Mouse (Mus musculus): ENCODE data around the gene Ajm1. TPM values are rescaled to one million over a fixed set of nuclear protein-coding genes. Genes with fewer than 3 reads are reported as not detected.
A peak's percentile ranks its signal among the peaks of the same experiment; 100 is the strongest.

Gene Ajm1
- total RNA-seq (2014; rRNA removed; ENCODE audit: low replicate concordance) (not detected in 2 replicates), polyA plus RNA-seq (2015; fragmentation: Nextera tagmentation; extraction: Ambion mirVana) (not detected in 2 replicates)

DNA sequence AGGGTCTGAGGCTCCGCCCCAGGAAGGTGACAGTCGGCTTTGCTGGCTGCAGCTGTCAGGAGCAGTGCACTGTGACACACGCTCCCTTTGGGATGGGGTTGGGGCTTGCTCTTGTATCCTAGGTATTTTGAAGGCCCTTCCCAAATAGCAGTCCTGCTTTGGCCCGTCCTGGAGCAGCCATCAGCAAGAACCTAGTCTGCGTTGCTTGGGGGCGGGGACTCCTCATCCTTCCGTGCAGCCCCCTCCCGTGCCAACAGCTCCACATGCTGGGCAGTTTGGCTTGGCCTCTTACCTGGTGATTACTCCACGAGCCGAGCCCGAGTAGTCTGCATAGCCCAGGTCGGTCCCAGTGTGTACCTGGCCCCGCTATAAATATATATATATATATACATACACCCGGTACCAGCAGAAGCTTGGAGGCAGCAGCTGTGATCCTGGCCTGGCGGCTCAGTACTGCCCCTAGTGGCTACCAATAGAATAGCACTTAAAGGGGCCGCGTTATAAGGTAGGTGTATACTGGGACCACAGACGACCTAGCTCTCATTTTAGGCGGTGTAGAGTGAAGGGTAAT is at the start of gene Ajm1:
Gene Ajm1 (minus strand): TSS at position 464 of the 571 bp plus-strand sequence.
- H3K9ac ChIP-seq (replicated peaks; ENCODE audit: low read depth, low read length), result no peak within 1 kb of the TSS
- DNase-seq (ENCODE audit: low spot score) (peak; percentile 77), ATAC-seq (ENCODE audit: insufficient read depth, low read depth) (peak; percentile 75)
- TF ChIP-seq CTCF (IDR thresholded peaks at IDR 0.05; ENCODE audit: low read depth) (peak; percentile 91), EP300 (IDR thresholded peaks at IDR 0.05; ENCODE audit: low read depth) (no peak)
- H3K9me3 ChIP-seq (replicated peaks; ENCODE audit: control insufficient read depth, low read length), result no peaks in the 10 kb centered on the region
- peaks cover 24% of the 10 kb centered on the region for H3K36me3 ChIP-seq (replicated peaks; ENCODE audit: control insufficient read depth, insufficient read depth, low read length)
- peaks cover 50% of the 10 kb centered on the region for H3K27me3 ChIP-seq (ENCODE audit: control insufficient read depth, insufficient read depth, low read length)
- H3K27ac ChIP-seq (ENCODE audit: low read depth), result no peak within 1 kb of the TSS
- WGBS, result 5% methylated on average over 19 of the region's 19 CpGs
- H3K4me3 ChIP-seq (ENCODE audit: low read depth, low read length), result peak within 1 kb of the TSS; percentile 39
- peak within 1 kb of the TSS; percentile 66 for H3K4me2 ChIP-seq (ENCODE audit: low read depth, low read length)
- H3K4me1 ChIP-seq (ENCODE audit: control insufficient read depth, insufficient read depth), result peaks cover 32% of the 10 kb centered on the region; the same call in 1 of the 2 replicates

DNA sequence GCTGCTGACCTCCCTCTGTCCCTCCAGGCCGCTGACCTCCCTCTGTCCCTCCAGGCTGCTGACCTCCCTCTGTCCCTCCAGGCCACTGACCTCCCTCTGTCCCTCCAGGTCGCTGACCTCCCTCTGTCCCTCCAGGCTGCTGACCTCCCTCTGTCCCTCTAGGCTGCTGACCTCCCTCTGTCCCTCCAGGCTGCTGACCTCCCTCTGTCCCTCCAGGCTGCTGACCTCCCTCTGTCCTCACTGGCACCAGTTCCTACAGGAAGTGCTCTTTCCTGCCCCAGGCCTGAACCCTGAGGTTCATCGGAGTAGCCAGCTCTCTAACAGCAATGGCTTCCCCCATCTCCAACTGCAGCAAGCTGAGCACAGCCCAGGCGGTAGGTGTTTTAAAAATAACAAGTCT is 47.2 kb upstream of the Ajm1 start:
- 39% methylated on average over 4 of the region's 4 CpGs for WGBS

DNA sequence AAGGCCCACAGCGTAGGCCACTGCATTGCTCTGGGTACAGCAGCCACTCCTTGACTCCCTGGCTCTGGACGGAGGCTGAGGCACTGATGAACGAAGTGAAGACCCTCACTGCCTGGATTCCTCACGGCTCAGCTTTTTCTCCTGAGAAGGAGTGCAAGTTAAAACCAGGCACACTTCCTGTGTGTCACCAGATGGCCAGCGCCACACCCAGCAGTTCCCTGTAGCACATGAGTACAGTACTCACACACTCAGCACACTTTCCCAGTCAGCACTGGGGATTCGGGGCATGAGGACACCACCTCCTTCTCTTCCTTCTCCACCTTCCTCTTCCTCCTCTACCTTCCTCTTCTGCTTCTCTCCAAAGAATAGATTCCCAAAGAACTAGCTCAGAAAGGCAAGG is 46.3 kb upstream of the Ajm1 start, which contains the start of gene Fcna:
Gene Fcna (minus strand): TSS at position 220 of the 400 bp plus-strand sequence.
- Histone ChIP-seq H3K4me1 (ENCODE audit: control insufficient read depth, insufficient read depth) (no peaks in the 10 kb centered on the region), H3K27ac (ENCODE audit: low read depth) (no peak within 1 kb of the TSS), H3K36me3 (replicated peaks; ENCODE audit: control insufficient read depth, insufficient read depth, low read length) (no peaks in the 10 kb centered on the region), H3K9ac (replicated peaks; ENCODE audit: low read depth, low read length) (no peak within 1 kb of the TSS), H3K4me2 (ENCODE audit: low read depth, low read length) (no peak within 1 kb of the TSS), H3K9me3 (replicated peaks; ENCODE audit: control insufficient read depth, low read length) (no peaks in the 10 kb centered on the region), H3K27me3 (ENCODE audit: control insufficient read depth, insufficient read depth, low read length) (no peaks in the 10 kb centered on the region), H3K4me3 (ENCODE audit: low read depth, low read length) (no peak within 1 kb of the TSS)
- ATAC-seq (ENCODE audit: insufficient read depth, low read depth) (no peak), DNase-seq (ENCODE audit: low spot score) (no peak)
- no peak for TF ChIP-seq EP300 (IDR thresholded peaks at IDR 0.05; ENCODE audit: low read depth)
- TF ChIP-seq CTCF (IDR thresholded peaks at IDR 0.05; ENCODE audit: low read depth), result no peak
- 75% methylated on average over 6 of the region's 6 CpGs for WGBS

More for the DNA sequence above, 47.2 kb upstream of the Ajm1 start:
- Histone ChIP-seq H3K4me2 (ENCODE audit: low read depth, low read length) (no peak overlapping the region), H3K9ac (replicated peaks; ENCODE audit: low read depth, low read length) (no peak overlapping the region), H3K4me1 (ENCODE audit: control insufficient read depth, insufficient read depth) (no peaks in the 10 kb centered on the region), H3K27ac (ENCODE audit: low read depth) (no peak overlapping the region), H3K36me3 (replicated peaks; ENCODE audit: control insufficient read depth, insufficient read depth, low read length) (no peaks in the 10 kb centered on the region), H3K4me3 (ENCODE audit: low read depth, low read length) (no peak overlapping the region), H3K9me3 (replicated peaks; ENCODE audit: control insufficient read depth, low read length) (no peaks in the 10 kb centered on the region), H3K27me3 (ENCODE audit: control insufficient read depth, insufficient read depth, low read length) (no peaks in the 10 kb centered on the region)
- DNase-seq (ENCODE audit: low spot score), result no peak
- TF ChIP-seq CTCF (IDR thresholded peaks at IDR 0.05; ENCODE audit: low read depth), result no peak
- no peak for TF ChIP-seq EP300 (IDR thresholded peaks at IDR 0.05; ENCODE audit: low read depth)
- ATAC-seq (ENCODE audit: insufficient read depth, low read depth), result no peak

DNA sequence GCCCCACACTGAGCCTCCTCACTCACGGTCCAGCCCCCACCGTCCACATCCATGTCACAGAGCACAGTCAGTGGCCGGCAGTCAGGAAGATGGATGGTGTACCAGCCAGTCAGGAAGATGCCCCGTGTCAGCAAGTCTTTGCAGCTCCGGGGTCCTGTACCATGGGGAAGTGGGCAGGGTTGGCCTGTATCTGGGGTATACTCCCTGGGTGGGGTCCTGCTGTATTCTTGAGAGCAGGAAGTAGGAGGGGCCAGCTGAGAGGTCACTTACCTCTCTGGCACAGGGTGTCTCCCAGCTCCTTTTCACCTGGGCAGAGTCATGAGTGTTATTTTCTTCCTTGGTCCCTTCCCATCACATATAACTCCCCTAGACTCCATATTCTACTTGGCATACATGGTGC is 44.4 kb upstream of the Ajm1 start:
- Histone ChIP-seq H3K4me1 (ENCODE audit: control insufficient read depth, insufficient read depth) (0 out of 2 replicates have a peak, but pooled peaks cover 4% of the 10 kb centered on the region), H3K36me3 (replicated peaks; ENCODE audit: control insufficient read depth, insufficient read depth, low read length) (no peaks in the 10 kb centered on the region), H3K9me3 (replicated peaks; ENCODE audit: control insufficient read depth, low read length) (no peaks in the 10 kb centered on the region), H3K9ac (replicated peaks; ENCODE audit: low read depth, low read length) (no peak overlapping the region), H3K4me2 (ENCODE audit: low read depth, low read length) (no peak overlapping the region), H3K4me3 (ENCODE audit: low read depth, low read length) (no peak overlapping the region), H3K27me3 (ENCODE audit: control insufficient read depth, insufficient read depth, low read length) (no peaks in the 10 kb centered on the region), H3K27ac (ENCODE audit: low read depth) (no peak overlapping the region)
- 55% methylated on average over 5 of the region's 5 CpGs for WGBS
- ATAC-seq (ENCODE audit: insufficient read depth, low read depth) (no peak), DNase-seq (ENCODE audit: low spot score) (no peak)
- TF ChIP-seq CTCF (IDR thresholded peaks at IDR 0.05; ENCODE audit: low read depth) (no peak), EP300 (IDR thresholded peaks at IDR 0.05; ENCODE audit: low read depth) (no peak)

DNA sequence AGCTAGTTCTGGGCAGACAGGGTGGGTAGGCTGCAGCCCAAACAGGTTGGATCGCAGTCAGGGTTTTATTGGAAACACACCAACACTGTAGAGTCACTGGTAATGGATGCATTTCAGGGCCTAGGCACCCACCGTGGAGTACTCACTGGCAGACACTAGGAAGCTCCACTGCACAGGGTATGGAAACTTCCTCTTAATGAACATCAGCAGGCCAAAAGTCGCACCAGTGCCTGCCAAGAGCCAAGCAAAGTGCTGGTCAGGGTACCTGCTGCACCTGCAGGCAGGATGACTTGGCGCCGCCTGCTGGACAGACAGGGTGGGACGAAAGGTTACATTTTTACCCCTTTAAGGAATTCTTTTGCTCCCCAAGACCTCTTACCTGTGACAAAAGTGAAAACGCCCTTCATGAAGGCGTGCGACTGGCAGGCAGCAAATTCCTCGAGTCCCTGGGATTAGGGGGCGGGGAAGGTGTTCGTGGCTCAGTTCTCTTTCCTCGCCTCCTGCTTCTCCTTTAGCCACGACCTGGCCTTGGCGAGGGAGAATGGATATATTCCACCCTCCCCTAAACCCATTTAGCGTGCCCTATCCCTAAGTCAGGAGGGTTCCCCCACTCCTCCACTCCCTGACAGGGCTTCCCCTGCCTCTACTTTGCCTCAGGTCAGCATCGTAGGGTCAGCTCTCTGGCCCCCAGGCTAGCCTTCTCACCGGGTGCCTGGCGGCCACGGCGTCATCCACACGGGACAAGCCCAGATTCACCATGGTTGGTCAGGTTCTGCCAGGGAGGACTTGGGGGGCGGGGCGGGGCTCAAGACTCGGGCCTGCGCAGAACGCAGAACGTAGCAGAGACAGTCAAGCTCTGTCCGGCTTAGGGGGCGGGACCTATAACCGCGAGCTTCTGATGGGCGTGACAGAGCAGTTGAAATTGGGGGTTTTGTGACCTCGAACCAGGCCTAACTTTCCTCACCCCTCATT is 40.0 kb upstream of the Ajm1 start, which contains the start of gene Tmem141:
Gene Tmem141 (minus strand): TSS at position 777 of the 972 bp plus-strand sequence.
- Histone ChIP-seq H3K9me3 (replicated peaks; ENCODE audit: control insufficient read depth, low read length) (no peaks in the 10 kb centered on the region), H3K27ac (ENCODE audit: low read depth) (peak within 1 kb of the TSS; percentile 68), H3K36me3 (replicated peaks; ENCODE audit: control insufficient read depth, insufficient read depth, low read length) (no peaks in the 10 kb centered on the region; the same call in 1 of the 2 replicates), H3K4me3 (ENCODE audit: low read depth, low read length) (peak within 1 kb of the TSS; percentile 55), H3K27me3 (ENCODE audit: control insufficient read depth, insufficient read depth, low read length) (peaks cover 23% of the 10 kb centered on the region), H3K4me1 (ENCODE audit: control insufficient read depth, insufficient read depth) (0 out of 2 replicates have a peak, but pooled peaks cover 4% of the 10 kb centered on the region), H3K9ac (replicated peaks; ENCODE audit: low read depth, low read length) (peak within 1 kb of the TSS; percentile 61), H3K4me2 (ENCODE audit: low read depth, low read length) (peak within 1 kb of the TSS; percentile 92)
- TF ChIP-seq CTCF (IDR thresholded peaks at IDR 0.05; ENCODE audit: low read depth) (peak; percentile 54), EP300 (IDR thresholded peaks at IDR 0.05; ENCODE audit: low read depth) (no peak)
- WGBS, result 6% methylated on average over 34 of the region's 34 CpGs
- DNase-seq (ENCODE audit: low spot score), result peak; percentile 82
- ATAC-seq (ENCODE audit: insufficient read depth, low read depth), result peak; percentile 93
